Mouse (Mus musculus) gonadal fat pad, adult 2 months (tissue): Measurements from ENCODE around the gene Pde4d. TPM values are rescaled to one million over a fixed set of nuclear protein-coding genes. Genes with fewer than 3 reads are reported as not detected.

Source experiments
- DNase-seq: peaks from one replicate; pipeline ENCODE4 v3.0.0-alpha.2; 2012; ENCODE audit warnings: low read depth
- polyA plus RNA-seq: library from polyadenylated mRNA; depleted of rRNA; stranded (reverse); fragments of >200 nt; gene quantifications from 2 replicates; pipeline ENCODE4 v1.2.3, GENCODE M21; 2012

Gene Pde4d
- polyA plus RNA-seq, 1 experiment: 10.0 TPM

DNA sequence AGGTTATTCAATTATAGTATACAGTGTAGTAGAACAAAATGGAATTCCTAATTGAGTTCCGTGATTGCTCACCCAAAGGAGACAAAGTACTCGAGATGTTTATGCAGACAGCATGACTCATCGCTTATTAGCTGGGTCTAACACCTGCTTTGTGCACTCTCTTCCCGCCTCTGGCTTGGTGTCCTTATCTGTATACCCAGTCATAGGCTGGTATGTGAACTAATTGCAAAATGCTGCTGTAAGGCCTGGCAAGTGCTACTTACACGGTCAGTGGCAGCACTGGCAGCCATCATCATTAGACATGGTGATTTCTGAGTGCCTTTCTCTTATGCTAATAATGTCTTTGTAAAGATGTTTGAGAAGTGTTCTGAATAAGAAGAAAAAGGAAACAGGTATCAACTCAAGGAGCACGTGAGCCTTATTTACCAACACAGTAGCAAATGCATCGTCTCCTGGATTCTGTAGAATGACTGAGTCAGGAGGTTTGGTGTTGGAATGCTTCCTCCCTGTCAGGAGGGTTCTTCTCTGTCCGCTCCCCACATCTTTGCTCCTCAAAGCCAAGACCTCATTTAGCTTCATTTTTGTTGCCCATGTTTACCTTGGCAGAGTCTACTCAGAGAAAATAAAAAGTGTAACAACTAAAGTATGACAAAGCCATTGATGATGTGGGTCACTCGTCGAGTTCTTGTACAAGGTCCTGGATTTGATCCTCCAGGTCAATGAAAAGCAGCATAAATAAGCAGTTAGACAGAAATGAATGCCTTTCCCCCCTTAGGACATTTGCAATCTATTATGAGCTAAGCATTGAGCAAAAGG lies 1202.2 kb downstream of the Pde4d start:
- no peak for DNase-seq

DNA sequence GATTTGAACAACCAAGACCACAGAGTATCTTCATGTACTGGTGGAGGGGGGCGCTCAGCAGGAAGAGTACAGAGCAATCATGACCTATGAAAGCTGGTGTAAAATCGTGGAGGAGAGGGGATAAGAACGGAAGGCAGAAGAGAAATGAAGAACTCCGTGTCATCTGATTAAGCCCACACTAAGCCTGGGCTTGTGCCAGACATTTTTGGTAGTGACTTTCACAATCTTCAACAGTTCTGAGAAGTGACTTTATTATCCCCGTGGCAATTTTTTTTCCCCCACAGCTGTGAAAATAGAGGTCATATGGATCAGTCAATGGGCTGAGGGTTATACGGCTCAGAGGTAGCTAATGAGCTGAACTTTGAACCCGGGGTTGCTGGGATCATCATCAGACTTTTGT lies 1202.9 kb downstream of the Pde4d start:
- DNase-seq: no peak

DNA sequence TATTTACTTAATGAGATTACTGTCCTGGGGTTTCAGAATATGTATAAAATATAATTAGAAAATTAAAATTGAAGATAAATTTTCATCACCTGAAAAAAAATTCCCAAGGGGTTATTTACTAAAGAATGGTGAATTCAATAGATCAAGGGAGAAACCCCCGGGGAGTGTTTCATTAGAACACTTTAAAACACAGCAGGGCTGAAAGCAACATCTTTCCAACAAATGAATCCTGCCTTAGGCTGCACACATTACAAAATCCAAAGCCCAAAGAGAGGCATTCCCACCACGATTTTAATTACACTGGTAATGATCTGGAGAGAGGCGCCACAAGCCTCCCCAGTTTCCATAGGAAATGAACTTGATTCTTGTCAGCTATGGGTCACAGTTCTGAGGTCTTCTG lies 1205.6 kb downstream of the Pde4d start:
- no peak for DNase-seq

DNA sequence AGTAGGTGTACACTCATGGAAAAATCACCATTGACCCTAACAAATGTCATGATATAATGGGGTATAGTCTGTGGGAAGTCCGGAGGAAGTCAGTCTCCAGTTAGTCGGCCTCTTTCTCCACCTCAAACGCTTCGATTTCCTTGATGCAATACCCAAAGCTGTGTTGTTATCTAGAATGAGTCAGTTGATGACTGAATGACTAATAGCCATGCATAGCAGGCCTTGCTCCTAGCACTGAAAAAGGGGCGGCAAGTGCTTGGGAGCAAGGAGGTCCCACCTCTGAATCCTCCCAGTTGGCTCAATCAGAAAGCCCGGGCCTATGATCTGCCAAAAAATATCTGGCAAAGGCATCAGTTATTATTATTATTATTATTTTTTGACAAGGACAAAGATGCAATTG lies 1209.4 kb downstream of the Pde4d start:
- no peak for DNase-seq

DNA sequence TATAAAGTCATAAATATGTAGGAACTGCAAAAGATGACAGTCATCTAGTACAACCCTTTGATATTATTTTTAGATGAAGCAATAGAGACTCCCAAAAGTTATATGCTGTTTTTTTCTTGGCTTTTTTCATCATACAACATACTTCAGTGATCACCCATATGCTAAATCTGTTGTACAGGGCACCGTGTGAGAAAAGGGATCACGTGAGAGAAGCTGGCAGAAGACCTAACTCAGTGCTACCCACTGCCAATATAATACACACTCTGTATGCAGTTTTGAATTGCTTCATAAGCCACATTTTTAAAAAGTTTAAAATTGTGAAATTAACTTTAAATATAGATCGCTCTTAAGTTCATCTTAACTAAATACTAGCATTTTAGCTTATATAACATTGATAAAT lies 1211.6 kb downstream of the Pde4d start:
- no peak for DNase-seq

DNA sequence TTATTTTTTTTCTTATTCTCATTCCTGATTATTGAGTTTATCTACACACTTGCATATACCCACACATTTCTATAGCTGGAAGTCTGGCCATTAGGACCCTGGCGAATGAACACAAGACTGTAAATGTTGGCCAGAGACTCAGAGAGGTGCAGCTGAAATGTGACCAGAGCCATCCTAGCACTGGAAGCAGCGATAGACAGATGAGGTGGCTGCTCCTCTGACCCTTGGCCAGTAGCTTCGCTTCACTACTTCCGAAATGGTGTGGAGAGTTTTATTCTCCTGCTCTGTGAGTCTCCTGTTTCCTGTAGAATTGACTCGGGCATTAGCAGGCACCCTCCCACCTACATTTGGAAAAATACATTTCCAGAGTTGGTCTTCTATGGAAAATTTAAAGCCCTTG lies 1212.4 kb downstream of the Pde4d start:
- DNase-seq: no peak

DNA sequence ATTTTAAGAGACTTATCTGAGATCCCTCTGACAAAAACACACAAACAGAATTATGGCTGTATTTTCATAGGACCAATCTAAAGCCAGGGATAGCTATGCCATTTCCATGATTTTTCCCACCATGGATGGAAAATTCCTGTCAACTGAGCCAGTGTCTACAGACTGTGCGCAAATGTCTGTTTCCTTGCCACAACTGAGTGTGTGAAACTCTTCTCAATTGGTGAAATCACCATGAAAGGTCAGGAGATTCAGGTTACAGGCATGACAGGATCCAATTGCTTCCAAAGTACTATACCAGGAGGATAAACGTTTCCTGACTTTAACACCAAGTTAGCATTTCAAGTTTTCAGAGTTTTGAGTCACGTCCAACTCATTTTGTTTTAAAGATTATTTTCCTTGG lies 1213.0 kb downstream of the Pde4d start:
- DNase-seq: no peak

DNA sequence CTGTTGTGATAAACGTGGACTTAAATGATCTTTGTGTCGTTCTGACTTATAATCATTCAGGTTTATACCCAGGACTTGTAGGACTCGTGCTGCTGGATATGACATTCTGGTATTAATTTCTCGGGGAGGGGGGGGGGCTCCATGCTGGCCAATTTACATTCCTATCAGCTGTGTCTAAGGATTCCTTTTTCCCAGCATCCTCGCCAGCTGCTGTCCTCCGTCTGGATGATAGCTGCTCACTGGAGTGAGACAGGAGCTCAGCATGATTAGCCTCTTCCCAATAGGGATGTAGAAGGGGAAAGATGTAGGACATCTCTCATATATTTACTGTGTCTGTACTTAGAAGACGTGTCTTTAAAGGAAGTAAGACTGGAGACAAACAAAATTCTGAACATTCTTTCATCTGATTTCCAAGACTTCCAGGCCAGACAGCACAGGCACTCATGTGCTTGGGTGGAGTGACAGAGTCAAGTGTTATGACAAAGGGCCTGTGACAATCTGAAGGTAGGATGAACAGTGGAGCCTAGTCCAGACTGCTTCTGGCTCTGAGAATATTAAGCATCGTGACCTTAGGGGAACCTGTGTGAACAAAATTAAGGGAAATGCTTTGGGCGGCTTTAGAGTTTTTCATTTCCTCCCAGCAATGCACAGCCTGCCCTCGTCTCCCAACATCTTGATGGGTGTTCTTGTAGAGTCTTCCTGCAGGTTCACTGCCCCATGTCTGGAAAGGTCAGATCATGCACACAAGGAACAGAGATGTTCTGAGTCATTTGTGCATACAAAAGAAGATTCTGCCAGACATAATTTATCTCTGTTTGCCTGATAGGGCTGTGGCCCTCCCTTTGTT lies 1215.4 kb downstream of the Pde4d start:
- no peak for DNase-seq

DNA sequence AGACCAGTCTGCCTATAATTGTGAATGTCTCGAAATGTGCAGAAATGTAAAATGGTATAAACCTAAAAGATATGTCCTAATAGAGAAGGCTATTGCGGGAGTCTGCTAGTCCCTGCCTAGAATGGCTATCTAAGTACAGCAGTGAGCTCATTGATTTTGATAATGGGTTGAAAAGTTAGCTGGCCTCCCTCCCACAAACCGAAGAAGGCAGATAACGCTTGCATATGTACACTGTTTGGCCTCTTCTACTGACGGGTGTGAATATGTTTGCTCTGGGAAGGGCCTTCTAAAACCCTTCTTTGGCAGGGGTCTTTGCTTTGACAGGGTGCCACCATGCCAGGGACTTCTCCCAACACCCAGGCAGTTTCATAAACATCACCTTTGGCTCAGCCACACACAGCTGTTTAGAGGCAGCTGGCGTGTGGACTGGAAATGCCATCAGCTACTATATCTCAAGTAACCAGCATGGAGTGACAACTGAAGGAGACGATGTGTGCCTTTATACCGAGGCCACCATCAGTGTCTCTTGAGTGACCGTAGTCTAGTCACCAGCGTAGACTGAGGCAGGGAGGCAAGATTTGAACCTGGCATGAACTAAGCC lies 1216.2 kb downstream of the Pde4d start:
- DNase-seq: no peak

DNA sequence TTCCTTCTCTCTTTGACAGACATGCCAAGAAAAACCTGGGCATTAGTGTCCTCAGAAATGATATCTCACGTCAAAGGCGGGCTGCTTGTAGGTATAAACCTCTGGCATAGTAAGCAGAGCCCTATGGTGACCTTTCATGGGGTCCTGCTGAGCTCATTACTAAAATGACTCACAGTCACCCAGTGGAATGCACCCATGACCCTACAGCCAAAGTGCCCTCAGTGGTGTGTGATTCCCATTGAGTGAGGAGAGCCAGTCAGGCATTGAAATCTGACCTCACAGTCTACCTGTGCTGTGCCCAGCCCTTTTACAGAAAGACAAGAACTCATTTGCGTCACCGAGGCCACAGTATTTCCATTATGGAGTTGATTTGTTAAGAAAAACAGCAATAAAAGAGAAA lies 1220.2 kb downstream of the Pde4d start:
- DNase-seq: no peak

DNA sequence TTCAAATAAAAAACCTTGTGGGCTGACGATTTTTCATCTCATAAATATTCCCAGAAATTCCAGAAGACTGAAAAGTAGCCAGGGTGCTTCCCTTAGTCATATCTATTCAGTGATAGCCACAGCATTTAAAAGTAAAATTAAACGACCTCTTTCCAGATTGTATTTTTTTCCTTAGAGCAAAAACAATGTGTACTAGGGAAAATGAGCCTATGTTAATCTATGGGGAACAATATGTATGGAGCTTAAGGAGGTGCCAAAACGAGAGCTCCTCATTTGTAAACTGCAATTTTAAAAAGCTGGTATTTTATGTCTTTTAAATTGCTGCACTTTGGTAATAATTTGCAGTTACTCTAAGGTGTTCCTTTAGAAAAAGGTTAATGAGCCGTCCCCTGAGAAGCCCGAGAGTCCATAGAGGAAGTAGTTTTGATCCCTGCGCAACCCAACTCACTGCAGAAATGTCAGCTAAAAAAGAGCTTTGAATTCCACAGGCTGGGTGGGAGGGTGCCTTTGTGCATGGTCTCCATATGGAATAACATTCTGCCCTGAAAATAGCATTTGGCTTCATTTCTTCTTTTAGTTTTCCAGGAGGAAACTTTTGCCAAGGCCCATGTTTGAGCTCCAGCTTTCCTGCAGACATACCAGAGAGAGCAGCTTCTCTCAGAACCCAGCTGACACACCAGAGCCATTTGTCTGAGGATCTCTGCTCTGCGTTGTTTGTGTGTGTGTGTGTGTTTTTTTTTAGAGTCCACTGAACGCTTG lies 1222.0 kb downstream of the Pde4d start:
- no peak for DNase-seq

DNA sequence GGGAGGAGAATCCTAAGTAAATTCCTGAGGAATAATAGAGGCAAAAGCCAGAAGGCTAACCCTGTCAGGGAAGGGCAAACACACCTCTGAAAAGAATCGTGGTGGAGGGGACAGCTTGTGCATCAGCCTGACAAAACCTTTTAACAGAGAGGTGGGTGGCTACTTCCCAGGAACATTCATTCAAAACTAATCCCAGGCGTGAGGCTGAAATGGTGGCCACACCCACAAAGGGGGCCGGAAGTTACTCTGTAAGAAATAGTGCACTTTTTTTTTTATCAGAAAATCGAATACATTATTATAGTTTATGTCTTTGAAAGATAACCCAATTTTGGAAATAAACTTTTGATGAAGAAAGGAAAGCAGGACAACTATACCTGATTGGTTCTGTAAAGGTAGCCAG lies 1227.3 kb downstream of the Pde4d start:
- DNase-seq: no peak

DNA sequence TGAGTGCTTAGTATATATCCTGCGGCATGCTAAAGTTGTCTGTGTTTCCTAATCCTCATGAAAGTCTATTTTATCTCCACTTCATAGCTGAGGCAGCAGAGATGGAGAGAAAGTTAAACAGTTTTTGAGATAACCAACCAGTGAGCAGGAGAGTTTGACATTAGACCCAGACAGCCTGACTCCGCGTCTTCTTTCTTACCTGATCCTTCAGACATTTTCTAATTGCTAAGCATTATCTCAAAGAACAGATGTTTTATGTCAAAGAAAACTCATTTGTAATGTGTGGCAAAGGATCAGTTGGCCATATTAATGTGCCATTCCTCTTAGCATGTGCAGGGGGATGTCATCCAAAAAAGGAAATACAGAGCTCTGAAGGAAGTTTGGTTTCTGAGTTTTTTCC lies 1227.9 kb downstream of the Pde4d start:
- no peak for DNase-seq

DNA sequence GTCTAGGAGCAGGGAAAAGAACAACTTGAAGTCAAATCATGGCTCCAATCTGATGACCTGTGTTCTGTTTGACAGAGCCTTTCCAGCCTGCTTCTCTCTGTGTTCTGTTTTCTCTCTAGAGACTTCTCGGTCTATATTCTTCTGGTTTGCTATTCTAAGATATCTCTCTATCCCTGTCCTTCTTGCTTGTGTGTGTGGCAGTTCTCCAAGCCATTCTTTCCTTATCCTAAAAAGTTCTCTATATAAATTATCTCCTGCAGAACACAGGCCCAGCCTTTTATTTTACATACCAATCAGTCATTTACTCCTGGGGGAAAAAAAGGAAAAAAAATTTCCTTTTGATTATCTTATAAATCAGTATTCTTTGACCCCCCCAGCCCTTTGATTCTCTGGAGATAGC lies 1229.2 kb downstream of the Pde4d start:
- DNase-seq: no peak

DNA sequence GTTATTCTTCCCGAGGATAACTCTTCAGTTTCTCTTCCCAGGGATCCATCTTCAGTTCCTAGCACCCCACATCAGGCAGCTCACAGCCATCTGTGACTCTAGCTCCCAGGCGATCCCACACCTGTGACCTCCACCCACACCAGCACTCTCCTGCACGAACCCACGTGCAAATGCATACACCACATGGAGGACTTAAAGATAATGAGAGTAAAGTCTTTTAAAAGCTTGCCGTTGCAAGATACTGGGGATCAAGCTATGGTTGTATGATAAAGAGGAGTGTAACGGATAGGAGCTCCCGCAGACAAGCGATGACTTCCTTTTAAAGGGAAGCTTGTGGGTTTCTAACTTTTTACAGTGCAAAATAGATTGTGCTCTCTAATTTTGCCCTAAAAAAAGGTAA lies 1230.5 kb downstream of the Pde4d start:
- DNase-seq: no peak

DNA sequence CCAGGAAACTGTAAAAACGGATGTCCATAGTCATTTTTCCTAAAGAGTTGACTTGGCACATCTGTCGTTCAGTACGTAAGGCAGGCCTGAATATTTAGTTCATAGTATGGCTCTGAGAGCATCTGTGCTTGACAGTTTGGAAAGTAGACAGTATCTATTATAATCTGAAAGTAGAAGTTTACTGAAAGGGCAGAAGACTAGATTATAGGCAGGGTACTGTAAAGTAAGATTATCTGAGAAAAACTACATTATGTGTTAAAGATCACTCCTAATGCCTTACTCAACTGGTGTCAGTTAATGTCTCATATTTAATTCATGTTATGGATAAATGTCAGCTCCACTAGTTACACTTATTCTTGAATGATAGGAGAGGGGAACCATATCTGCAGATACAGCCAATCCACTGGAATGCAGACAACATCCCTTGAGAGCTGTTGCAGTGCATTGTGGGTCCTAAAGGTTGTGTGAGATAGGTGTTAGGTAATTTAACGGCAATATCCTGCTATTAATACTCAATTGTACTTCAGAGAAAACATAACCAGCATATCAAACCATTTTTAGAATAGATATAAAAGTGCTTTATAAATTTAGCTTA lies 1232.0 kb downstream of the Pde4d start:
- no peak for DNase-seq

DNA sequence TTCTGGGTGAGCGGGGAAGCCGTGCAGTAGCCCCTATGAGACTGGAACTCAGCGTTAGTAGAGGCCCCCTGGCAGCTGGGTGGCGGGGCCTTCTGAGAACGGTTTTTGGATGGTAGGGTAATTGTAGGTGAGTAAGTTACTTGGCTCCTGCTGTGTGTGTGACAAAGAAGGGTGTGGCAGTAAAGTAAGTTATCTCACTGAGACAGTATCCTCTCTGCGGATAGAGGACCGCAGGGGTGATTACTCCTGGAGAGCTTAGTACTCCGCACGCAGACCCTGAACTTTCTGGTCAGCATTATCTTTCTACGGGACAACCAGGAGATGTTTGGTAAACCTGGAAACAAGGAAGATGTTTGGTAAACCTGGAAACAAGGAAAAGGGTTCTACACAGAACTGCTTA lies 1233.3 kb downstream of the Pde4d start:
- no peak for DNase-seq

DNA sequence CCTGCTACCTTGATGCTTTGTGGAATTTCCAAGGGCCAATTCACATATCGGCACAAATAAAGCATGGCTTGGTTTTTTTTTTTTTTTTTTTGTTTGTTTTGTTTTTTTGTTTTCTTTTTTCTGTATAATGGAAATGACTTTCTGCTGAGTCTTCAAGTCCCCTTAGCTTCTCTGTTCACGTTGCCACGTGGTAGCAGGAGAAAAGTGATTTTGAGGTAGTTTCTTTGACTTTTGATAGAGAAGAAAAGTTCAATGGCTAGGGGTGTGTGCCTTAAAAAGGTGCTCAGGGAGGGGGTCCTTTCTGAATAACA lies 1235.2 kb downstream of the Pde4d start:
- DNase-seq: no peak

DNA sequence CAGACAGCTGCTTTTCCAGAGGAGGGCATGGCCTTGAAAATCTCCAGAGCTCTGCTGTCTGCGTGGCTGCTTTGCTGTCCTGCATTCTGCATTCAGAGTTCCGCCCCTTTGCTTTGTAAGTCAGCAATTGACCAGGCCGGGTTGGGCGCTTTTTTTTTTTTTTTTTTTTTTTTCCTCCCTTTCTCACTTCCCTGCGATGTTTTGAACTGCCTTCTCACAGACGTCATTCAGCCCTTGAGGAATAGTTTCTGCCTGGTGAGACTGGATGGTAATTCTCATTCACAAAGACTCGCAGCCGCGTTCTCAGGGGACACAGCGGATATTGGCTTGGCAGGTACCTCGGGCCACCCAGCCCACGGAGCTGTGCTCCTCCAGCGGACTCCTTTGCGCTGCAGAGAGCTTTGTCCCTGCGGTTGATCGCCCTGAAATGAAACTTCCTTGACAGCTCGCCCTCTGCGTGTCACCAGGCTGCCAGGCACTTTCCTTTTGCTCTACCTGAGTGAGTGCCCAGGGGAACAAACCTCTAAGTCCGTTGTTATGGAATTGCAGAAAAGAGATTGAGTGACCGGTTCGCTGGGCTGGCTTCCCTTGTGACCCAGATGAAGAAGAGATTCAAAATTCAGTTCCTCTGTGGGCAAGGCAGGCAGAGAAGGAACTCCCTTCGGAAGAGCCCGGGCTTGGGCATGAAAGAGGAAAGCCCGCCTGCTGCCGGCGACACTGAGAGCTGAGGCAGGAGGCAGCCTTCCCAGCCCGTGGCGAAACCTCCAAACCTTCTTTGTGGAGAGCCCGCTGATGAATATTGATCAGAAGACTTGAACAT lies 1235.8 kb downstream of the Pde4d start:
- DNase-seq: no peak

DNA sequence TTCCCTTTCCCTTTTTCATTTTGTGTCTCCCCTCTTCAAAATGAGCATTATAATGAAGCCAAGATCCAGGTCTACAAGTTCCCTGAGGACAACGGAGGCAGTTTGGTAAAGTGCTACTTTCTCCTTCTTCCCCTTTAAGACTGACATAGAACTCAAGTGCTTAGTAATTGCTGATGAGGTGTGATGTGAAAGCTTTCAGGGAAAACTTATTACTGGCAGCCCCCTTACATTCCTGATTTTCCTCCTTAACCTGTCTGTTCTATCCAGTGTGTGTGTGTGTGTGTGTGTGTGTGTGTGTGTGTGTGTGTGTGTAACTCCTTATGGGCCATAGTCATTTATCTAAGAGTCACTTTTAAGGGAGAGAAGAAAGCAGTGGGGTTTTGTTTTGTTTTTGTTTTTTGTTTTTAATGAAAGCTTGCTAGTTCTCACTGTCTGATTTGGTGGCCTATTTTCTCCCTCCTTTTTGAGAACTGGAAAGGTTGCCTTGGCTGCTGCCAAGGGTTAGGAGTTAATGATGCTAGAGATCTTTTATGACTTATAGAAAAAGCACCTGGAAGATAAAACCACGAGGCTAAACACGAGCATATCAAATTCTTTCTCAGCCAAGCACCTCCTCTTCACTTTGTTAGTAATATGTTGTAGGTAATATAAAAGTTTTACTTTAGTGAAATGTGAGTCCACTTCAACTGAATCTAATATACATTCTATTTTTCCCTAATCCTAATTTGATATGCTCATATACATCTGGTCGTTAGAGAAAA lies 1236.5 kb downstream of the Pde4d start:
- no peak for DNase-seq
